Comparison of ENCODE assay signal across 19 mouse cellular contexts in the genomic region with DNA sequence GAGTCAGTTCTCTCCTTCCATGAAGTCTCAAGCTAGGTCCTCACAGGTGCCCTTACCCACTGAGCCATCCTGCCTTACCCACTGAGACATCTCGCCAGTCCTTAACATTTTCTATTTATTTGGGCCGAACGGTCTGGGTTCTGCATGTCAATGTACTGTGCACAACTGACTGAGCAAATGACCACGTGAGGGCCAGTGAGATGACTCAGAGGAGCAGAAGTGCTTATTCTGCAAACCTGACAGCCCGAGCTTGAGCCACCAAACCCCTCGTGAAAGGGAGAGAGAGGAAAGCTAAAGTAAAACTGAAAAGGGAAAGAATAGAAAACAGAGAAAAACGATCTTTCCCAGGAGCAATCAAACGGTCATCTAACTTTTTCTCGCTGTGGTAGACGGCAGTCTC. TPM values are rescaled to one million over a fixed set of nuclear protein-coding genes. Genes with fewer than 3 reads are reported as not detected.
A peak's percentile ranks its signal among the peaks of the same experiment; 100 is the strongest.
DNase-seq lines count a peak whose midpoint lies in the region; ATAC-seq and TF ChIP-seq lines count a peak whose summit lies in the region.
"Had no signal": no experiment of that assay in that cellular context is flagged by ENCODE, and none has a peak within 500 bp of the region (broad histone marks: within the 10 kb centered on the region; RNA-seq: fewer than 3 reads in every experiment).

No protein-coding gene starts in this region.

- H3K9ac ChIP-seq in kidney, embryonic 14.5 days (ENCODE audit: low read depth, low read length), result no peak overlapping the region
- H3K9ac ChIP-seq: forebrain, embryonic 12.5 days; limb, embryonic 12.5 days; liver, embryonic 13.5 days; lung, embryonic 15.5 days had no signal

- TF ChIP-seq CTCF in kidney, adult 2 months (conservative IDR thresholded peaks at IDR 0.05; ENCODE audit: insufficient read depth, insufficient read length, low read depth, low read length), result no peak
- no peak for TF ChIP-seq CTCF in bone marrow macrophage, adult 2 months (IDR thresholded peaks at IDR 0.05; ENCODE audit: low read depth, low read length)

- no peaks in the 10 kb centered on the region for H3K27me3 ChIP-seq in kidney, adult 2 months (replicated peaks; ENCODE audit: control insufficient read depth, insufficient read depth, low read length)
- no peaks in the 10 kb centered on the region for H3K27me3 ChIP-seq in kidney, embryonic 14.5 days (ENCODE audit: control insufficient read depth, insufficient read depth, low read length)
- H3K27me3 ChIP-seq: forebrain, embryonic 12.5 days; limb, embryonic 12.5 days; liver, embryonic 13.5 days; lung, embryonic 15.5 days had no signal

- H3K4me3 ChIP-seq in kidney, adult 2 months (ENCODE audit: insufficient read depth, low read depth, low read length), result no peak overlapping the region
- no peak overlapping the region for H3K4me3 ChIP-seq in kidney, embryonic 14.5 days (ENCODE audit: low read length)
- no peak overlapping the region for H3K4me3 ChIP-seq in bone marrow macrophage, adult 2 months (ENCODE audit: insufficient read depth, low read length)
- H3K4me3 ChIP-seq: forebrain, embryonic 12.5 days; limb, embryonic 12.5 days; liver, embryonic 13.5 days; lung, embryonic 15.5 days had no signal

- H3K36me3 ChIP-seq in kidney, adult 2 months (ENCODE audit: control insufficient read depth, insufficient read depth, low read length), result no peaks in the 10 kb centered on the region
- no peaks in the 10 kb centered on the region for H3K36me3 ChIP-seq in kidney, embryonic 14.5 days (ENCODE audit: control insufficient read depth, insufficient read depth, low read length)
- H3K36me3 ChIP-seq: forebrain, embryonic 12.5 days; limb, embryonic 12.5 days; liver, embryonic 13.5 days; lung, embryonic 15.5 days had no signal

- no peak overlapping the region for H3K4me2 ChIP-seq in kidney, embryonic 14.5 days (replicated peaks; ENCODE audit: low read depth, low read length)
- H3K4me2 ChIP-seq: forebrain, embryonic 12.5 days; limb, embryonic 12.5 days; liver, embryonic 13.5 days; lung, embryonic 15.5 days; midbrain, embryonic 11.5 days had no signal

- H3K4me1 ChIP-seq in kidney, adult 2 months (ENCODE audit: control insufficient read depth, insufficient read depth, low read length), result no peaks in the 10 kb centered on the region
- no peaks in the 10 kb centered on the region for H3K4me1 ChIP-seq in kidney, embryonic 14.5 days (ENCODE audit: control insufficient read depth, insufficient read depth, low read length)
- H3K4me1 ChIP-seq in bone marrow macrophage, adult 2 months (ENCODE audit: control insufficient read depth, insufficient read depth, low read length), result peaks cover 46% of the 10 kb centered on the region
- H3K4me1 ChIP-seq: forebrain, embryonic 12.5 days; limb, embryonic 12.5 days; lung, embryonic 15.5 days had no signal

- 70% methylated on average over 10 of the region's 10 CpGs for WGBS in kidney, adult 2 months
- 86% methylated on average over 10 of the region's 10 CpGs for WGBS in kidney, embryonic 14.5 days

- DNase-seq in adrenal gland, postnatal 14 days, result peak; percentile 11
- no peak for DNase-seq in adrenal gland, adult 18-20 months (ENCODE audit: low spot score in 2 of 2)
- peak; percentile 35 for DNase-seq in kidney, adult 2 months
- DNase-seq in 416B (ENCODE audit: low read depth), result peak; percentile 38
- DNase-seq in spleen, postnatal 36 days (ENCODE audit: low spot score in 2 of 2), result no peak
- DNase-seq: B cell, adult 2 months; cerebellum, adult 2 months; liver, embryonic 13.5 days; lung, postnatal 4 days; retina, postnatal 1 day had no signal

- H3K27ac ChIP-seq in kidney, adult 2 months (ENCODE audit: insufficient read depth, low read depth, low read length), result no peak overlapping the region
- no peak overlapping the region for H3K27ac ChIP-seq in kidney, embryonic 14.5 days (ENCODE audit: low read depth, low read length)
- peak overlapping the region; percentile 97 for H3K27ac ChIP-seq in bone marrow macrophage, adult 2 months (ENCODE audit: insufficient read depth, low read depth, low read length)
- H3K27ac ChIP-seq: forebrain, embryonic 12.5 days; limb, embryonic 12.5 days; liver, embryonic 13.5 days; lung, embryonic 15.5 days; stomach, postnatal 0 days had no signal

- no peaks in the 10 kb centered on the region for H3K9me3 ChIP-seq in kidney, embryonic 14.5 days (ENCODE audit: control insufficient read depth, low read length)
- H3K9me3 ChIP-seq: forebrain, embryonic 12.5 days; limb, embryonic 12.5 days; liver, embryonic 13.5 days; lung, embryonic 15.5 days had no signal

- TF ChIP-seq POLR2A in kidney, adult 2 months (IDR thresholded peaks at IDR 0.05; ENCODE audit: low read depth, low read length), result no peak
- TF ChIP-seq POLR2A in bone marrow macrophage, adult 2 months (IDR thresholded peaks at IDR 0.05; ENCODE audit: borderline replicate concordance, low read depth, low read length), result no peak

- no peak for ATAC-seq in kidney, embryonic 14.5 days (ENCODE audit: low FRiP score, low TSS enrichment)
- no peak for ATAC-seq in cerebellum, adult (ENCODE audit: insufficient number of reproducible peaks, low FRiP score, low TSS enrichment)
- ATAC-seq: inflammation-experienced regulatory T-cells, adult 6 months had no signal

RNA-seq across cellular contexts. Expression of a gene that starts 52.2 kb away (rescaled TPM):
- total RNA-seq in adrenal gland, postnatal 14 days (2021), result 91.9 and 99.6 TPM in 2 replicates
- total RNA-seq in adrenal gland, adult 18-20 months (2021), result 100 to 1,000 TPM in 1 of 2 experiments, 10 to 100 TPM in 1; 97.4 to 101 TPM
- 32.0 and 33.2 TPM in 2 replicates for polyA plus RNA-seq in kidney, adult 2 months (2012; rRNA removed)
- polyA plus RNA-seq in kidney, embryonic 14.5 days (2014; fragmentation: Nextera tagmentation; extraction: Ambion mirVana), result 165 and 168 TPM in 2 replicates
- 45.0 and 48.1 TPM in 2 replicates for polyA plus RNA-seq in bone marrow macrophage, adult 2 months (2012; ENCODE audit: insufficient read depth, insufficient read length, missing spikeins)

Comparison
In these comparisons a context has a peak if more than half of its experiments do, and no peak if none do; other contexts are left out.
1. DNase-seq: peak in adrenal gland, postnatal 14 days (single experiment), kidney, adult 2 months (single experiment) and 416B (single experiment); none in adrenal gland, adult 18-20 months (0 of 2) and spleen, postnatal 36 days (0 of 2).